Mouse (Mus musculus) kidney, embryonic 15.5 days (tissue): ENCODE results near the gene Mrps33. TPM values are rescaled to one million over a fixed set of nuclear protein-coding genes. Genes with fewer than 3 reads are reported as not detected.

Experiments
- ATAC-seq: fragments of 200-750 bp; cut with Nextera tagmentation; replicated peaks from 2 replicates; pipeline ENCODE4 v1.8.0; 2017; ENCODE audit warnings: moderate TSS enrichment; ENCODE audit not compliant: low FRiP score
- H3K27ac ChIP-seq: fragments of 300-500 bp; sonication (generic); 2 replicates; pipeline ENCODE4 v1.5.1; 2015; ENCODE audit warnings: mild to moderate bottlenecking, inconsistent platforms
- H3K27me3 ChIP-seq: fragments of 300-500 bp; sonication (generic); 2 replicates; pipeline ENCODE4 v1.6.1; 2015; ENCODE audit warnings: inconsistent platforms
- H3K36me3 ChIP-seq: fragments of 300-500 bp; sonication (generic); 2 replicates; pipeline ENCODE4 v1.6.1; 2015; ENCODE audit warnings: inconsistent platforms
- H3K4me1 ChIP-seq: fragments of 300-500 bp; sonication (generic); 2 replicates; pipeline ENCODE4 v1.6.1; 2015; ENCODE audit warnings: inconsistent platforms
- H3K4me2 ChIP-seq: fragments of 300-500 bp; sonication (generic); 2 replicates; pipeline ENCODE4 v1.6.1; 2015; ENCODE audit warnings: moderate library complexity, mild to moderate bottlenecking, inconsistent platforms
- H3K4me3 ChIP-seq: fragments of 300-500 bp; sonication (generic); replicated peaks from 2 replicates; pipeline ENCODE4 v1.5.1; 2015; ENCODE audit warnings: mild to moderate bottlenecking, inconsistent platforms
- H3K9ac ChIP-seq: fragments of 300-500 bp; sonication (generic); 2 replicates; pipeline ENCODE4 v1.6.1; 2015; ENCODE audit warnings: mild to moderate bottlenecking, inconsistent platforms
- H3K9me3 ChIP-seq: fragments of 300-500 bp; sonication (generic); replicated peaks from 2 replicates; pipeline ENCODE4 v1.6.1; 2016; ENCODE audit warnings: inconsistent platforms
- WGBS: fragments of 180-500 bp; shearing (Covaris S2); methylation state at CpG from one replicate; pipeline ENCODE4 v1.1.7; 2015; ENCODE audit warnings: mixed read lengths; 5-methylcytosine and 5-hydroxymethylcytosine counted together
- polyA plus RNA-seq: library from polyadenylated mRNA; unstranded; fragments of >200 nt; fragmentation: Nextera tagmentation; extraction: Ambion mirVana; gene quantifications from 2 replicates; pipeline ENCODE4 v1.2.1, GENCODE M21; 2015

Mrps33 gene
- polyA plus RNA-seq, 1 experiment from 2014 or later: 196 TPM

GRCm38 (mm10) chr6:39776275-39776674, 34.5 kb downstream of the Mrps33 start:
- no peak overlapping the region for H3K27ac ChIP-seq
- no peak overlapping the region for H3K4me2 ChIP-seq
- ATAC-seq: no peak
- H3K9me3 ChIP-seq: no peaks in the 10 kb centered on the region
- H3K9ac ChIP-seq: no peak overlapping the region
- H3K27me3 ChIP-seq: no peaks in the 10 kb centered on the region
- no peak overlapping the region for H3K4me3 ChIP-seq
- H3K36me3 ChIP-seq: no peaks in the 10 kb centered on the region
- 93% methylated on average over 6 of the region's 6 CpGs for WGBS
- peaks cover 9% of the 10 kb centered on the region for H3K4me1 ChIP-seq

DNA sequence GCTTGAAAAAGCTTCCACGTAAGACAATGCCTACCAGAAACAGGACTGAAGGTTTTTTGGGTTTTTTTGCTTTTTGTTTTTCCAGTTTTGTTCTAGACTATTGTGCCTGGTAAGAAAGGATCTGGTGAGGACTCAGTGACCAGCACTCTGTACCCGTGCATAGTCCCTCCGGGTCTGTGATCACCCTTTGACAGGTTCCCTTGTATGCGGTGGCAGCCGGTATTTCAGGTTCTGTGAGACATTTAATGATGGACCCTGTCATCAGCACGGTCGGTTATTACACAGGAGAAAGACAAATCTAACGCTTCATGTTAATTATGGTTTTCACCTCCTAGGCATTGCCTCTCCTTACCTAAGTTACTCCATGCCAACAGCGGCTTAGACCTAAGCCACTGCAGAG, 35.8 kb downstream of the Mrps33 start:
- H3K9me3 ChIP-seq: no peaks in the 10 kb centered on the region
- no peak overlapping the region for H3K27ac ChIP-seq
- no peak overlapping the region for H3K4me3 ChIP-seq
- no peak overlapping the region for H3K4me2 ChIP-seq
- H3K27me3 ChIP-seq: no peaks in the 10 kb centered on the region
- no peaks in the 10 kb centered on the region for H3K36me3 ChIP-seq
- 84% methylated on average over 9 of the region's 9 CpGs for WGBS
- no peak for ATAC-seq
- no peak overlapping the region for H3K9ac ChIP-seq
- 0 out of 2 replicates have a peak, but pooled peaks cover 3% of the 10 kb centered on the region for H3K4me1 ChIP-seq

DNA sequence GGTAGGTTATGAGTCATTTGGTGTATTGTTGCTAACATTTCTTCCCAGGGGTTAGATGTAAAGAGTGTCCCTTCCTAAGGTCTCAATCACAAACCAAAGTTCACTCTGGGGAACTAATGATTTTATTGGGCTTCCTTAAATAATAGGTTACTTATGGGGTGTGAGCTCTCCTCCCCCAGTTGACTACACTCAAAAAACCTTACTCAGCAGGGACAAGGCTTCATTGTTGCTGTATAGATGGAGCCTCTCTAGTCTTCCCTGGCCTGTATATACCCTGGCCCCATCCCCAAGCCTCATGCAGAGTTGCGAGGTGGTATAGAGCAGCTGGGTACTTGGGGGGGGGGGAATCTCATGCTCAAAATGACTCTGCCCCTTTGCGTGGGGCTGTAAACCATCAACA, 53.6 kb downstream of the Mrps33 start:
- Histone ChIP-seq H3K9me3 (no peaks in the 10 kb centered on the region), H3K9ac (no peak overlapping the region), H3K36me3 (no peaks in the 10 kb centered on the region), H3K4me1 (no peaks in the 10 kb centered on the region), H3K27me3 (no peaks in the 10 kb centered on the region), H3K27ac (no peak overlapping the region), H3K4me3 (no peak overlapping the region), H3K4me2 (no peak overlapping the region)
- ATAC-seq: no peak
- 87% methylated on average over 2 of the region's 2 CpGs for WGBS

Other genes with a start within 250 kb of the Mrps33 start
- 27.4 TPM in 2 replicates for gene Adck2, start 237.1 kb downstream of the Mrps33 start, polyA plus RNA-seq
- 2.2 TPM in 1 of 2 replicates, not detected in the other for gene Gm42420, start 225.2 kb downstream of the Mrps33 start, polyA plus RNA-seq
- 347 and 379 TPM in 2 replicates for gene Ndufb2, start 218.4 kb downstream of the Mrps33 start, polyA plus RNA-seq
- 16.3 and 17.3 TPM in 2 replicates for gene Braf, start 85.5 kb downstream of the Mrps33 start, polyA plus RNA-seq
- 0.39 and 0.48 TPM in 2 replicates for gene Tmem178b, start 62.3 kb upstream of the Mrps33 start, polyA plus RNA-seq